Mouse (Mus musculus): ENCODE measurements around the gene 1700001J03Rik. TPM values are rescaled to one million over a fixed set of nuclear protein-coding genes. Genes with fewer than 3 reads are reported as not detected.
"Not testable (repeated sequence)": the region's sequence is repeated elsewhere in the genome, so short reads cannot be mapped to it uniquely, and the experiment has no call there.

The 1700001J03Rik gene
- polyA plus RNA-seq, 1 experiment: 1.2 TPM

- Histone ChIP-seq H3K4me3 (ENCODE audit: insufficient read depth, low read length) (no peak overlapping the region), H3K27ac (ENCODE audit: insufficient read depth, low read depth, low read length) (no peak overlapping the region), H3K4me1 (ENCODE audit: control insufficient read depth, insufficient read depth, low read length) (no peaks in the 10 kb centered on the region)
- TF ChIP-seq CTCF (IDR thresholded peaks at IDR 0.05; ENCODE audit: low read depth, low read length) (no peak), POLR2A (IDR thresholded peaks at IDR 0.05; ENCODE audit: borderline replicate concordance, low read depth, low read length) (no peak)
Measured at GRCm38 (mm10) chr5:146190501-146191269, 5.6 kb upstream of the 1700001J03Rik start.

- TF ChIP-seq POLR2A (IDR thresholded peaks at IDR 0.05; ENCODE audit: borderline replicate concordance, low read depth, low read length) (no peak), CTCF (IDR thresholded peaks at IDR 0.05; ENCODE audit: low read depth, low read length) (no peak)
- H3K4me3 ChIP-seq (ENCODE audit: insufficient read depth, low read length): no peak overlapping the region
- no peak overlapping the region for H3K27ac ChIP-seq (ENCODE audit: insufficient read depth, low read depth, low read length)
- no peaks in the 10 kb centered on the region for H3K4me1 ChIP-seq (ENCODE audit: control insufficient read depth, insufficient read depth, low read length)
Measured at GRCm38 (mm10) chr5:146190093-146190492, 5.0 kb upstream of the 1700001J03Rik start.

GRCm38 (mm10) chr5:146188712-146189111 is 3.6 kb upstream of the 1700001J03Rik start:
- Histone ChIP-seq H3K4me1 (ENCODE audit: control insufficient read depth, insufficient read depth, low read length) (no peaks in the 10 kb centered on the region), H3K4me3 (ENCODE audit: insufficient read depth, low read length) (no peak overlapping the region), H3K27ac (ENCODE audit: insufficient read depth, low read depth, low read length) (no peak overlapping the region)
- TF ChIP-seq POLR2A (IDR thresholded peaks at IDR 0.05; ENCODE audit: borderline replicate concordance, low read depth, low read length) (no peak), CTCF (IDR thresholded peaks at IDR 0.05; ENCODE audit: low read depth, low read length) (no peak)

- no peak overlapping the region for H3K4me3 ChIP-seq (ENCODE audit: insufficient read depth, low read length)
- TF ChIP-seq POLR2A (IDR thresholded peaks at IDR 0.05; ENCODE audit: borderline replicate concordance, low read depth, low read length) (no peak), CTCF (IDR thresholded peaks at IDR 0.05; ENCODE audit: low read depth, low read length) (no peak)
- no peaks in the 10 kb centered on the region for H3K4me1 ChIP-seq (ENCODE audit: control insufficient read depth, insufficient read depth, low read length)
- H3K27ac ChIP-seq (ENCODE audit: insufficient read depth, low read depth, low read length): no peak overlapping the region
Measured at GRCm38 (mm10) chr5:146188144-146188543, 3.0 kb upstream of the 1700001J03Rik start.

GRCm38 (mm10) chr5:146187441-146187840 is 2.3 kb upstream of the 1700001J03Rik start:
- H3K4me3 ChIP-seq (ENCODE audit: insufficient read depth, low read length); H3K27ac ChIP-seq (ENCODE audit: insufficient read depth, low read depth, low read length): not testable (repeated sequence)
- peak; percentile 14; the same call in 1 of the 2 replicates for TF ChIP-seq CTCF (IDR thresholded peaks at IDR 0.05; ENCODE audit: low read depth, low read length)

GRCm38 (mm10) chr5:146172744-146173143 is 12.4 kb downstream of the 1700001J03Rik start:
- H3K4me1 ChIP-seq (ENCODE audit: control insufficient read depth, insufficient read depth, low read length); H3K4me3 ChIP-seq (ENCODE audit: insufficient read depth, low read length); H3K27ac ChIP-seq (ENCODE audit: insufficient read depth, low read depth, low read length): not testable (repeated sequence)

More at GRCm38 (mm10) chr5:146187441-146187840, 2.3 kb upstream of the 1700001J03Rik start:
- not testable (repeated sequence) for H3K4me1 ChIP-seq (ENCODE audit: control insufficient read depth, insufficient read depth, low read length)

GRCm38 (mm10) chr5:146170621-146171020 is 14.5 kb downstream of the 1700001J03Rik start, which contains the start of gene Gm6309:
TSS of gene Gm6309 (minus strand) at chr5:146170721.
- H3K4me1 ChIP-seq (ENCODE audit: control insufficient read depth, insufficient read depth, low read length); H3K4me3 ChIP-seq (ENCODE audit: insufficient read depth, low read length); H3K27ac ChIP-seq (ENCODE audit: insufficient read depth, low read depth, low read length): not testable (repeated sequence)

GRCm38 (mm10) chr5:146160439-146160838 is 24.7 kb downstream of the 1700001J03Rik start, which contains the start of gene Gm5565:
TSS of gene Gm5565 (minus strand) at chr5:146160539.
- not testable (repeated sequence) for H3K4me1 ChIP-seq (ENCODE audit: control insufficient read depth, insufficient read depth, low read length); H3K27ac ChIP-seq (ENCODE audit: insufficient read depth, low read depth, low read length); H3K4me3 ChIP-seq (ENCODE audit: insufficient read depth, low read length)

GRCm38 (mm10) chr5:146158326-146158725 is 26.8 kb downstream of the 1700001J03Rik start:
- not testable (repeated sequence) for H3K4me3 ChIP-seq (ENCODE audit: insufficient read depth, low read length); H3K27ac ChIP-seq (ENCODE audit: insufficient read depth, low read depth, low read length); H3K4me1 ChIP-seq (ENCODE audit: control insufficient read depth, insufficient read depth, low read length)

- Histone ChIP-seq H3K27ac (ENCODE audit: insufficient read depth, low read depth, low read length) (no peak overlapping the region), H3K4me3 (ENCODE audit: insufficient read depth, low read length) (no peak overlapping the region), H3K4me1 (ENCODE audit: control insufficient read depth, insufficient read depth, low read length) (no peaks in the 10 kb centered on the region)
- TF ChIP-seq POLR2A (IDR thresholded peaks at IDR 0.05; ENCODE audit: borderline replicate concordance, low read depth, low read length): no peak
- no peak for TF ChIP-seq CTCF (IDR thresholded peaks at IDR 0.05; ENCODE audit: low read depth, low read length)
Measured at GRCm38 (mm10) chr5:146150454-146150853, 34.6 kb downstream of the 1700001J03Rik start.

GRCm38 (mm10) chr5:146147903-146148302 is 37.2 kb downstream of the 1700001J03Rik start:
- no peak for TF ChIP-seq CTCF (IDR thresholded peaks at IDR 0.05; ENCODE audit: low read depth, low read length)
- TF ChIP-seq POLR2A (IDR thresholded peaks at IDR 0.05; ENCODE audit: borderline replicate concordance, low read depth, low read length): no peak
- no peak overlapping the region for H3K4me3 ChIP-seq (ENCODE audit: insufficient read depth, low read length)
- H3K27ac ChIP-seq (ENCODE audit: insufficient read depth, low read depth, low read length): no peak overlapping the region
- no peaks in the 10 kb centered on the region for H3K4me1 ChIP-seq (ENCODE audit: control insufficient read depth, insufficient read depth, low read length)

Other genes with a start within 250 kb of the 1700001J03Rik start
- not detected in 2 replicates for gene Cyp3a25, start 175.7 kb downstream of the 1700001J03Rik start, polyA plus RNA-seq (2012; ENCODE audit: insufficient read depth, insufficient read length, missing spikeins)
- gene Cyp3a59, start 106.0 kb downstream of the 1700001J03Rik start, polyA plus RNA-seq (2012; ENCODE audit: insufficient read depth, insufficient read length, missing spikeins): not detected in 2 replicates
- not detected in 2 replicates for gene Gm5565, start 24.8 kb downstream of the 1700001J03Rik start, polyA plus RNA-seq (2012; ENCODE audit: insufficient read depth, insufficient read length, missing spikeins)
- gene Gm6309, start 14.6 kb downstream of the 1700001J03Rik start, polyA plus RNA-seq (2012; ENCODE audit: insufficient read depth, insufficient read length, missing spikeins): not detected in 2 replicates
- 43.2 TPM in 2 replicates for gene Rnf6, start 36.3 kb upstream of the 1700001J03Rik start, polyA plus RNA-seq (2012; ENCODE audit: insufficient read depth, insufficient read length, missing spikeins)
- 25.3 and 28.5 TPM in 2 replicates for gene Cdk8, start 45.9 kb upstream of the 1700001J03Rik start, polyA plus RNA-seq (2012; ENCODE audit: insufficient read depth, insufficient read length, missing spikeins)
- gene Wasf3, start 199.7 kb upstream of the 1700001J03Rik start, polyA plus RNA-seq (2012; ENCODE audit: insufficient read depth, insufficient read length, missing spikeins): not detected in 2 replicates

All from bone marrow macrophage, adult 2 months (primary cell).